Mouse (Mus musculus) mesoderm, embryonic 11.5 days (tissue): ENCODE data around the gene Pgls.

Experiments used
- DNase-seq: peaks from one replicate; pipeline ENCODE4 v3.0.0-alpha.2; 2012; ENCODE audit warnings: low read depth, low spot score

The Pgls gene

GRCm38 (mm10) chr8:71598375-71598774, 6.4 kb downstream of the Pgls start:
- no peak for DNase-seq

- DNase-seq, result no peak
Observed at GRCm38 (mm10) chr8:71598841-71599240, 6.9 kb downstream of the Pgls start.

DNA sequence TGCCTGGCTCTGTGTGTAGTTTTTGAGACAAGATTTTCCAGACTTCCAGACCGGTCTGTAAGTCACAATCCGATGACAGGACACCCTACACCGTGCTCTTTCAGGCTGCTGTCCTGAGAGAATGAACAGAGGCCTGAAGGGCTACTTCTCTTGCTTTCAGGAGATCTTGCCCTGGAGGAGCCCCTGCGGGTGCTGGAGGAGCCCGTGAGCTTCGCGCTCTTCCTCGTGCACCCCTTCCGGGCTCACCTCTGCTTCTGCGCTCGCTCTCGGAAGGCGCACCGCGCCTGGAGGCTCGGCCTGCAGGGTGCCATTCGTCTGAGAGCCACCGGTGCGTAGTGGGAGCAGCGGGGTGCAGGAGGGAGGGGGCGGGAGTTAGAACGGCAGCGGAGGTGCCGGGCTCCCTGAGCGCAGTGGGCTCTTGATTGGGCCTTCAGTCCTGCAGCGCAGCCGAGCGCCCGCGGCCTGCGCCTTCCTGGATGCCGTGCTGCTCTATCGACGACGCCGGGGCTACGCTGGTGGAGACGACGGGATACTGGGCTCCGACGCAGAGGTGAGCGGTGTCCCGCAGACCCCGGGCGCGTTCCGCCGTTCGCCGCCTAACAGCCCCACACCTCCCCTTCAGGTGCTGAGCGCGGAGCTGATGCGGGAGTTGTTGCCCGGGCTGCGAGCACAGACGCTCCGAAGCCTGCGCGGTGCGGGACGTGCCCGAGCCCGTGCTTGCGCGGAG, 10.1 kb downstream of the Pgls start:
- no peak for DNase-seq

- DNase-seq, result peak; percentile 72
Observed at GRCm38 (mm10) chr8:71602666-71603334, 10.8 kb downstream of the Pgls start.

GRCm38 (mm10) chr8:71604021-71604420, 12.0 kb downstream of the Pgls start:
- no peak for DNase-seq

- peak; percentile 98 for DNase-seq
Observed at GRCm38 (mm10) chr8:71610822-71611651, 19.1 kb downstream of the Pgls start, which contains the start of gene Colgalt1. Colgalt1 (plus strand) TSS chr8:71610998.

DNA sequence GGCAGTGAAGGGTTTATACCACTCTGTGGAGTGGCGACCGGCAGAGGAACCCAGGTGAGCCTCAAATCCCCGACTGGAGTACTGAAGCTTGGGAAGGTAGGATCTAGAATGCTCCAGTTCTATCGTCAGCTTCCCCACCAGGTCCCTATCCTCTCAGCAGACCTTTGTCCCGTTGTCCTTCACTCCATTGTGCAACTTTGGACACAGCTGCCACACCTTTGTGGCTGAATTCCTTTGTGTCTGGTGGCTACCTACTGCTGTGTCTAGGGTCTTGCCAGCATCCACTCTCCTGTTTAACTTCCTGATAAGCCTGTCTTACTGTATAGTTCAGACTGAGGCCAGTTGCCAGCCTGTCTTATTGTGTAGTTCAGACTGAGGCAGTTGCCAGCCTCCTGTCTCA, 20.2 kb downstream of the Pgls start:
- no peak for DNase-seq

DNA sequence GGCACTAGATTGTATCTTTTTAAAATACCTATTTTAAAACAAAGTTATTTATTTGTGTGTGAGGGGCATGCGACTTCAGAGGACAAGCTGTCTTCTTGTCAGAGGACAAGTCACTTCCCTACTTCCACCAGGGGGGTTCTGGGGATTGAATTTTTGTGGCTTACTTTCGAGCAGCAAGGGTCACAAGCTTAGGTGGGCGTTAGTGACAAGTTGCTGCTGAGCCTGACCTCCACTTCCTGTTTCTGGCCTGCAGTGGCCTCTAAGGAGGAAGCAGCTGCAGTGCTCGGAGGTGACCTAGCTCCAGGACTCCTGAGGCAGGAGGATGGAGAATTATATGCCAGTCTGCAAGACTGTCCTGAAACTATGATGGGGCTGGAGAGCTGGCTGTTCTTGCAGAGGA, 21.4 kb downstream of the Pgls start:
- DNase-seq, result no peak

DNA sequence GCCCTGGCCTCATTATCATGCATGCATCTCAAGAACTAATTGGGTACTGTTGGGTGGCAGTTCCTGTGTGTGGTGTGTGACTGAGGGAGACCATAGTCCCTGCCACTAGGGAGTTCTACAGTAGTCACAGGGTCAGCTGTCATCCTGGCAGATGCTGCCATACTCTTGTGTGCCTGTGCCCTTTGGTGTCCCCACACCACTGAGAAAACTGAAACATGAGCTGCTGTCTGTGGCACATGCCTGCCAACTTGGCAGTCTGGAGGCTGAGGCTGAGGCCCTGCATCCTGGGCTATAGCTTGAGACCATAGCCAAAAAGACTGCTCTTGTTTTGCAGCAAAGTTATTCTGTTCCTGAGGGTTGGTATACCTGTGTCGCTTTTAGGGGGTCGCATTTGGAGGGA, 27.8 kb downstream of the Pgls start:
- no peak for DNase-seq

GRCm38 (mm10) chr8:71625088-71625487, 33.1 kb downstream of the Pgls start:
- DNase-seq, result no peak

DNA sequence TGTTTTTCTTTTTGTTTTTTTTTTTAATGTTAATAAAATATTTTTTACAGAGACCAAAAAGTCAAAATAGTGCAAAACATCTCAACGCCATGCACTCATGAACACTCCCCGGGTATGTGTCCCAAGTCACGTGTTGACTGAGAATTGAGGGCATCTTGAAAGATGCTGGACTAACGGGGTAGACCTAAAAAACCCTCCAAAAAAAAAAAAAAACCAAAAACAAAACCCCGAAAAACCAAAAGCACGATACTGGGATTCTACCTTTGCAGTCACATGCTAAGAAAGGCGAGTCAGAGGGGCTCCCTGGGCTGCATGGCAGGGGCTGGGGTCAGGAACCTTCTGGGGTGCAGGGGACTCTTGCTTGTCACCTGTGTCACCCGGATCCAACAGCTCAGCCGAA, 34.8 kb downstream of the Pgls start:
- DNase-seq, result no peak

DNA sequence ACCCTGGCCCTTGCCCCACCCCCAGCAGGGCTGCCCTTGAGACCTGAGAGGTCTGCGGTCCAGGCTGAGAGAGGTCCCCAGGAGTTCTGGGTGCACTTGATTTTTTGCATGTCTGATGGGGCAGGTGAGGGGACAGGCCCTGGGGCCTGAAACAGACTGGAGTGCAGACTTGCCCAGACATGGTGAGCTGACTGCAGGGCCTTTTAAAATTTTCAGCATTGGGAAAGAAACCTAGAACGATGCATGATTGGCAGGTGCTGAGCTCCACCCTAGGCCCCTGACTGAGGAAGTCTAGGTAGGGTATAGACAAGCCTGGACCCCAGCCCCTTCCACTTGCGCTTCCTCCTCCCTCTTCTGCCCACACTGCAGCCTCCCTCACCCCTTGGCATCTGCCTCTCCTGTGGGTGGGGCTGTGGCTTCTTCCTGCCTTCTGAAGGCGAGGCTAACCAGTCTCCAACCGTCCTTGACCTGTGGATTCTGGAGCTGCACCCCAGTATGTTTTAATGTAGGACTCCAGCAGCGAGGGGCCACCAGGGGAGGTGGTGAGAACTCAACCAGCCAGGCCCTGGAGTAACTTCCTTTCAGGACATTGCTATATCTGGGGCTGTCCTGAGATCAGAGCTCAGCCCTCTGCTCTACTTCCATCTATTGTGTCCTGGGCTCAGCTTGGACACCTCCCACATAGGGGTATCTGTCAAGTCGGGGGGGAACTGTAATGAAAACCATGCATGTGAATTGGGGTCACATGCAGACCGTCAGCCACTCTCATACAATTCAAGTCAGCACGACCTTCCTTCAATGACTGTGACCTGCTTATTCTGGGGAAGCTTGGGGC, 35.5 kb downstream of the Pgls start:
- no peak for DNase-seq

DNA sequence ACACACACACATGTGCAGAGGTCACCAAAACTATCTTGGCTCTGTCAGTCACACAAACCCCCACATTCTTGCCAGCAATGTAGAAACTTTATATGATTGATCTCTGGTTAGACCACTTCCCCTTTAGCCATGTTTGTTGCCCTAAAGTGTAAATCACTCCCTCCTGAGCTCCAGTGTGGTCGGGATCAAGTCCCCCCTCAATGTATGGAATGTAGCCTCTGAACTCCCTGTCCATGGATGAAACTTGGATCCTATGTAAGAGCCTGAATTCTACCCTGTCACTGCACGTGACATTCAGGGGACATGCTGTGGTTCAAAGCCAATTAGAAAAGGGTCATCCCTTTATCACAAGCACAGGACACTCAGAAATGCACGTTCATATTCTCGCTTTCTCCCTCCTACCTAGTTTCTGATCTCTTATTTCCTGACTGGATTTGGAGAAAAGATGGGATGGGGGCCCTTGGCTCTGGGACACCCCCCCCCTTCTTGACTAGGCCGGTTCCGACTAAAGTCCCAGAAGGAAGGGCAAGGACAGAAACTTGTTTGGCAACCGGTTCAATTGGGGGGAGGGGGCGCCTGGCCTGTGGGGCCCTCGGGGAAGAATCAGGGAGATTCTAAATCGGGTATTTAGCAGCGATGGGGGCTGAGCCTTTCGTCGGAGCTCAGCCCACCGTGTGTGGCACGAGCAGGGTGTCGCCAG, 36.6 kb downstream of the Pgls start:
- peak; percentile 27 for DNase-seq

GRCm38 (mm10) chr8:71629096-71629697, 37.2 kb downstream of the Pgls start:
- peak; percentile 94 for DNase-seq

DNA sequence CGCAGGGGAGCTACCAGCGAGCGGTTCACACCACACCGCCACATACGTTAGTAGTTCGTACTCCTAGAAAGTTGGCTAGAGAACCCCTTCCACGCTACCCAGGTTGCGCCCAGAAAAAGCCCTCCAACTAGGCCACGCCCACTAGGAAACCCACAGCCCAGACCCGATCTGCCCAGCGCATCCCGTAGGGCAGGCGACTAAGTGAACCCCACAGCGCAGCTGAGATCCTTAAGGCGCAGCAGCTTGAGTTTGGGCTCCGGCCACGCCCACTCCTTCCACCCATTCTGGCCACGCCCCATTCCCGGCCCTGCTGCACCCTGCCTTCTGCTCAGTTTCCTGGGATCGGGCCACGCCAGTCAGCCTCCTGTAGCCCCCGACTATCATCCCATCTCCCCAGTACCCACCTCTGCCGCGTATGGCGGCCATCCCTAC, 37.8 kb downstream of the Pgls start:
- DNase-seq, result peak; percentile 60

GRCm38 (mm10) chr8:71630761-71631160, 38.8 kb downstream of the Pgls start:
- DNase-seq, result no peak

- no peak for DNase-seq
Observed at GRCm38 (mm10) chr8:71631897-71632296, 39.9 kb downstream of the Pgls start.

DNA sequence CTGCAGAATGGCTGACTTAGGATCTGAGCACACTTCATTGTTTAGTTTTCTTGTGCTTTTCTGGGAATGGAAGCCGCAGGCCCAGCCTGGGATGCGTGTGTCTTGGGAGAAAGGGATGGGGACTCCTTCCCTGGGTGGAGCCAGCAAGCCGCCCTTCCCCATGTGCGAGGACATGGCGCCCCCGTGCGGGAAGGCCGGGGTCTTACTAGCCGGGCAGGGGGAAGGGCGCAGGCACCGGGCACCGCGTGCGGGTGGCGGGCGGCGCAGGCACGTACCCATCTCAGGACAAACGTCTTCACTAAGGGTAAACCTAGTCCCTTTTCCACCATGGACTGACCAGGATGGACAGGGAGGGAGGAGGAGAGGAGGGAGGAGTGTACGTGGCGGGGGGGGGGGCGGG, 41.2 kb downstream of the Pgls start:
- no peak for DNase-seq

DNA sequence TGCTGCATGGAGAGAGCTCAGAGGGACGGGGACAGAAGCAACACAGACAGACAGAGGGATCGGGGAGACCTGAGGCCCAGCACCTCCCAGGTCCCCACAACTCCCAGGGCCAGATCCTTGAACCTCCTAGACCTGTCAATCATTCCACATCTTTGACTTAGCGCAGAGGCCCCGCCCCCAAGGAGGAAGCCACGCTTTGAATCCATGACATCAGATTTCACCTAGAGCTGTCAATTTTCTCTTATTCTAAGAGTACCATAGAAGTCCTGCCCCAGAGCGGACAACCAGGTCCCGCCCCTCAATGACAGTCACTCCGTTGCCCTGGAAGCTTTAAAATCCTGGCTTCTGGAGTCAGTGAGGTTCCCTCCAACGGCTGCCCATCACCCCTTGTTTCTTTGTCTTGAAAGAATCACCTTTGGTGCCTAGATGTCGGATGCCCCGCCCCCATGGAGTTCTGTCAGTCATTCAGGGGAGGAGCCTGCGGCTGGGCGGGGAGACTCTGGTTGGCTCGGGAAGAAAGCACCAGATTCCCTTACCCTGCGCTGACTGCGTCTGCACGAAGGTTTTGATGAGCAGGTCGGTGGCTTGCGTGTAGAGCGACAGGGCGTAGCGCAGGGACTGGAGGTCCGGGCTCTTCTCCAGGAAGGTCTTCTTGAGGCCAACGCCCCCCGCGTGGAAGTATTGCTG, 42.1 kb downstream of the Pgls start:
- DNase-seq, result peak; percentile 52
